Mouse (Mus musculus): ENCODE measurements at regions not wholly inside any gene's neighbourhood (a gene's known extent, or its start where the extent isn't known, plus 50 kb on each side); places are given as distances from the start of the nearest gene placed in this dataset.
A peak's percentile ranks its signal among the peaks of the same experiment; 100 is the strongest.

GRCm38 (mm10) chr2:75220775-75221359, 395.3 kb downstream of the Mtx2 start:
- DNase-seq (ENCODE audit: low spot score in 2 of 2): no peak

DNA sequence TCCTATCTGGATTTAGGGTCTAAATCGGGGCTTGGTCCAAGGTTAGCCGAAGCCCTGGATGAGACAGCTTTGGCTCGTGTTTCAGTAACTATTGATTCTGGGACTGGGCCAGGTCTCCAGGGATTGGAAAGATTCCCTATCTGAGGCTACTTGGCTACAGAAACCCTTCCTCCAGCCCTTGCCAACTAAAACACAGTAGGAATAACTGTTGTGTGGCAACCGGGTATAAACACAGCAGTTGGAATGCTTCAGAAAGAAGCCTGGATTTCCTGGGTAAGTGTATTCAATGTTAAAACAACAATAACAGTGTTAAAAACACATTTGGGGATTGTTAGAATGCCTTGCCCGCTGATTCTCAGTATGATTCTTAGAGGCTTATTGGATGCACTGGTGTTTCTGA, 398.8 kb downstream of the Mtx2 start:
- DNase-seq (ENCODE audit: low spot score in 2 of 2): peak; percentile 93

DNA sequence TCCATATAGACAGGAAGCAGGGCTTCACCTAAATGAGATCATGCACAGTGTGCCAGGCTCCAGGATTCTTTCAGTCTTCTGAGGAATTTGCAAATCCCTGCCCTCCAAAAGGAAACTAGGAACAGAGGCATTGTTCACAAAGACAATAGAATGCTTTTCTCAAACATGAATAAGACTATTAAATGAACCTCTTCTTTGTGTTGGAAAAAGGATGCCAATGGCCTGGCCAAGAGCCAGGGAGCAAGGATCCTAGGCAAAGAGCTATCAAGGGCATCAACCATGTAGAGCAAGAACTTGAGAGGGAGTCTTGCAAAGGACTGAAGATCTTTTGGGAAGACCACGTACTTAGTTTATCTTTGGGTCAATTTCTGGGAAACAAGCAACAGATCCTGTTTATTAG, 415.4 kb downstream of the Mtx2 start:
- no peak for DNase-seq (ENCODE audit: low spot score in 2 of 2)

GRCm38 (mm10) chr2:75244311-75245033, 414.6 kb upstream of the Hnrnpa3 start:
- DNase-seq (ENCODE audit: low spot score in 2 of 2): peak in 1 of 2 experiments; percentile 9

DNA sequence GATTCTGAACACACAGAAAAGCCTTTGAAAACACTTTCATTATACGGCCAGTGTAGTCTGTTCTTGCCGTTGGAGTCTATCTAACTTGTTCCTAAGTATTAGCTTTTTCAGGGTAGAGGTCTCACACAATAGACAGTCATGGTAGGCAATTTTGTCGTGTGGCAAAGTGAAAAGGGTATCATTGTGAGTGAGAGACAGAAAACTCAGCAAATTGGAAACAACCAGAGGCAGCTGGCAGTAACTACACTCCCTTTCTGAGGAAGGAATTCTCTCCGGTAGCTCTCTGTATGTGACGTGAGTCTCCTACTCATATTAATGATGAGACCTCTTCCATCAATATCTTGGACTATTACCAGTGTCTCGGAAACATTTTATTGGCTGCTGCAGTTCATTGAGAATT, 413.8 kb upstream of the Hnrnpa3 start:
- DNase-seq (ENCODE audit: low spot score in 2 of 2): no peak

DNA sequence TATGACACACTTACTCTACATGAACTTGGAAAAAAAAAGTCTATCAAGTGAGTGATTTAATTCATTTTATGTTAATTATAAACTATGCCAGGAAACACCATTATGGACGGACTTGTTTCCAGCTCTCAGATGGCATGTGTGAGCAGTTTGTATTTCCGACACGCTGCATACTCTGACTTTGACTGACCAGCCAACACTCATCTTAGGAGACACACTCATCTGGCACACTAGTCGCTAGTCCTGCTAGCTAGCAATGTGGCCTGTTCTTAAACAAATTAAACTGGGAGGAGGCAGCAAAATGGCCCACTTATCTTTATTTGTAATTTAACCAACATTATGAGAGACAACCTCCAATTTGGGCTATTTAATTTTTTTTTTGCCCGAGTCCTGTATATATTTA, 413.4 kb upstream of the Hnrnpa3 start:
- DNase-seq (ENCODE audit: low spot score in 2 of 2): no peak

DNA sequence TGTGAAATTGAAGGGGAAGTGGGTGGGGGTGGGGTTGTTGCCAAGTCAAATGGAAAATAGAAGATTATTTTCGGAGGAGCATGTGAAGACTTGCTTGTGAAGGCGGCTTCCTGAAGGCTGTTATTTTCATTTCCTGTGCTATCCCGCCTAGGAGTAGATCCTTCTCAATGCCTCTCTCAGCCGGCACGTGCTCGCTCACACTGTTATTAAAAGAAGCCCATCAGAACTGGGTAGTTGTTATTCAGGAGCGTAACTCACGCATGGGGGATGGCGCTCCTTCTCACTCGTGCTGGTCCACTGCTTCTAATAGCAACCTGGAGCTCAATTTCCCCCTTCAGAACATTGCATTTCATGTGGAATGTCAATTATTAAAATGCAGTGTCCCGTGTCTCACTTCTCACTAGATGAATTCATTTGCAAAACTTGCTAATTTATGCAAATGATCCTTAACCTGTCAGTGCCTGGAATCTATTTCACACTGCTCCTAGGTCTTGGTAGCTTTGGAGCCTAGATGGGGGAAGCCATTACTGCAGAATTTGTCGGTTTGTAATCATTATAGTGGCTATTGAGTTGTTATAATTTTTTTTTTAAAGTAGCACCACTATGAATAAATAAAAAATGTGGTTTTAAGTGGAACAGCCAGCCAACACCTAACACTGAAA, 412.8 kb upstream of the Hnrnpa3 start:
- peak; percentile 44 to 49 for DNase-seq (ENCODE audit: low spot score in 2 of 2)

- no peak for DNase-seq (ENCODE audit: low spot score in 2 of 2)
Observed at GRCm38 (mm10) chr2:75248251-75248650, 410.8 kb upstream of the Hnrnpa3 start.

DNA sequence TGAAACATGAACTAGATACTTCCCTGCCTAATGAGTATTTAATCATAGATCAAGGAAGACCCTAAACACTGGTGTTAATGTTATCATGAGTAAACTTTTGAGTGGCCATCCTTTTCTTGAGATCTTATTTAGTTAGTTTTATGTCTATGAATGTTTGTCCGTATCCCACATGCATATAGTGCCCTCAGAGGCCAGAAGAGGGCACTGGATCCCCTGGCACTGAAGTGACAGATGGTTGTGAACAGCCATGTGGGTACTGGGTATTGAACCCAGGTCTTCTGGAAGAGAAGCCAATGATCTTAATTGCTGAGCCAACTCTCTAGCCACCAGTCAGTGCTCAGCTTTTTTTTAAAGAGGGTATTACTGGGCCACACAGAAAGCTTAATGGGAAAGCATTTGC, 408.6 kb upstream of the Hnrnpa3 start:
- DNase-seq (ENCODE audit: low spot score in 2 of 2): no peak

DNA sequence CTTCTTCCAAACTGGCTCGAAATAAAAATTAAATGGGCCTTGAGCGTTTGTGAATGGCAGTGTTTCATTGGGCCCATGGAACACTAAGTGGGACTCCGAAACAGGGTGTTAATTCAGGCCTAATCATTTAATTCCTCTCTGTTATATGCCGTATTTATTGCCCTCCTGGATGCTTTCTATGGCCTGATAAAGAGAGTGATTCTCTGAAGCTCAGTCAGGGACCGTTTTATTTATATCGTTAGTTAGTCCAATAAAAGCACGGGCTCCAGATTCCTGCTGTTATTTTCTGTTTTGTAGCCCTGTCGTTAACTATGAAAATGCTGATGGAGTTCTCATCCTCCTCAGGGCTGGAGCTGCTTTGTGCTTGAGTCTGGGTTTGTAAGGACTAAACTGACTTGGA, 406.2 kb upstream of the Hnrnpa3 start:
- no peak for DNase-seq (ENCODE audit: low spot score in 2 of 2)

DNA sequence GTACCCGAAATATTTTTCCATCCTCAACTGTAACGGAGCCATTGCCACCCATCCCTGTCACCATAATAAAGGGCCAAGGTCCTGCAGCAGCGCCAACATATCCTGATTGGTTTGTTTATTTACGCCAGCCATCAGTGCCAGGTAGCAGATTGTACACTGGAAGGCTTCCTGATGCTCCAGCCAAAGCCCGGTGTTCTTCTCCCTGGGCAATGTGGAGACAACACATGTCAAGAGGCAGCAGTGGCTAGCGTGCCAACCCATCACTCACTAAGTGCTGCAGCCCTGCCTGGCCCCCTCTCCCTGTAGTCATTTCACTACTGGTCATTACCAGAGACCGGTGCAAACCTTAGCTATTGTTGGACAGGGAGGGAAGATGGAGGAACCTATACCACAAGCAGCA, 393.8 kb upstream of the Hnrnpa3 start:
- DNase-seq (ENCODE audit: low spot score in 2 of 2): no peak

DNA sequence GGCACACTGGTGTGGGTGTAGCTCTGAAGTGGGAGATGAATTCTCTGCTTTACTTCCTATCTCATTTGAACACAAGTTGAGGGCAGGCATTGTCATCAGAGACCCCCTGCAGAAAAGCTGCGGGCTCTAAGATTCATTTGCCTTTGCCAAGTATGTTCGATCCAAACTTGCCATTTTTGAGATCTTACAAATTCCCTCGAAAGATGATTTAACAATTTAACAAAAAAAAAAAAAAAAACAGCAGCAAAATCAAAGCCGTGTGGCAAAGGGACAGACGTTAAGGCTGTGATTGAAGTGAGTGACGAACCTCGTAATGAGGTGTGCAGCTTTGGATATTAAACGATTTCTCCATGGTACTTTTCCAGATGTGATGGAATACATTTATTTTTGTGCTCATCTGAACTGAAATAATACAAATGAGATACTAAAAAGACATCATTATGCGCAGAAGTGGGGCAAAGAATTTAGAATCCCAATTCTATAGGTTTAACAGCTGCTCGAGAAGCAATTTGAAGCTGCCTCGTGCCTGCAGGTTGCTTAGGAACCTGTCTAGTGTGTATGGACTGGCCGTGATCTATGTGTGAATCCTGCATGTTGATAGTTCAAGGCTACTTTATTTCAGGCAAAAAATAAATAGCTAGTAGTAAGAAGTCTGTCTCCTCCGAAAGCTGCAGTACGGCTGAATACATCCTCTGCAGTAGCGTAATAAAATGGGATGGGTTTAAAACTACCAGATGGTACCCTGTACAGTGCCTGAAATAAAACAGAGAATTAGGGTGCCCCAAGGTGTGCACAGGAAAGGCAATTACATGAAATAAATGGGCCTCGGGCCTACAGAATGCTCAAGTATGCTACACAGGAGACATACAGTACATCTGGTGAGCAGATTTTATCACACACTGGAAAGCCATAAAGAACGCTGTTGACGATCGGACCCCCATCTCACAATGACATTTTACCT, 393.0 kb upstream of the Hnrnpa3 start:
- DNase-seq (ENCODE audit: low spot score in 2 of 2): no peak

DNA sequence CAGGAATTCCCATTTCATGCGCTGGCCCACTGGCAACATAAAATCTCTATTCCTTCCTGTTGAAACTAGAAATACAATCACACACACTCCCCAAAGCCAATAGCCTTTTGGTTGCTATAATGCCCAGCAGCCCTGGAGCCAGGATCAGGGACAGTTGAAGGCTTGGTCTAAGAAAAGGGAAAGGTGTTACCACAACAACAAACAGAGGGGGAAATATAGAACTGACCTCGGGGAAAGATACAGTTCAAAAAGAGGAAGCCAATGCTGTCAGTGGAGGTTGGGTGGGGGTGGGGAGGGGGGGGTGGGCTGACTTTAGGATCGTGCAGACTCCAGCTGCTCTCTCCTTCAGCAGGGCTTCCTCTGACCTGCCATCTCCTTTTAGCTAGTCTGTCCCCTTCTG, 391.1 kb upstream of the Hnrnpa3 start:
- no peak for DNase-seq (ENCODE audit: low spot score in 2 of 2)

DNA sequence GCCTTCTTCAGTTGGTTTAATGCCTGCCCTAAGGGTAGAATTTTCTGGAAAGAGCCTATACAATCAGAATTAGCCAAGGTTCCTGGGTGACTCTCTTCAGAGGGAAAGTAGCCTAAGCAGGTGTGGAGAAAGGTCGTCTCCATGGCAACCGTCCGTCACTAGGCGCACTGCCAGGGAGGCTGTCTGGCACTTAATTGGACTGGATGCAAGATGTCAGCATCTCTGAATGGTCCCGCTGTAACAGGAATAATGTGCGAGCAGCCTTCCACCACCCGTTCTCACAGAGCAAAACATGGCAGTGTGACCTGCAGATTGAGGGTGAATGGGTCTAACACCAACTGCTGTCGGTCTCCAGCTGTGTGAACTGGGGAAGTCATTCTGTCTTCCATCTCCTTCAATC, 389.6 kb upstream of the Hnrnpa3 start:
- DNase-seq (ENCODE audit: low spot score in 2 of 2): no peak

GRCm38 (mm10) chr2:75270115-75270514, 388.9 kb upstream of the Hnrnpa3 start:
- no peak for DNase-seq (ENCODE audit: low spot score in 2 of 2)

GRCm38 (mm10) chr2:75287900-75288299, 371.2 kb upstream of the Hnrnpa3 start:
- no peak for DNase-seq (ENCODE audit: low spot score in 2 of 2)

DNA sequence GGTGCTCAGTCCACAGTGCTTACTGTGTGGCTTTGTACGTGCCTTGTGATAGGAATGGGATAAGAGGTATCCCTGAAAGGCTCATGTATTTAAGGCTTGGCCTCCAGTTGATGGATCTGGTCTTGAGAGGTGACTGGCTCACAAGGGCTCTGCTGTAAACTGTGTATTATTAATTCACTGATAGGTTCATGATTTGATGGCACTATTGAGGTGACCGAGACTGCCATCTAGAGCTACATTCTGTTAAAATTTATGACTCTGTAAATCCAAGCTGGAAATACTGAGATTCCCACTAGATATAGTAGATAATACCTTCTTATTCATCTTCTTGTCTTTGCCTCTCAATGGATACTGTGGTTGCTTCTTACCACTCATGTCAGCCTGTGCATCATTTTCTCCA, 367.4 kb upstream of the Hnrnpa3 start:
- DNase-seq (ENCODE audit: low spot score in 2 of 2): no peak

GRCm38 (mm10) chr2:75306821-75307220, 352.2 kb upstream of the Hnrnpa3 start:
- DNase-seq (ENCODE audit: low spot score in 2 of 2): no peak

DNA sequence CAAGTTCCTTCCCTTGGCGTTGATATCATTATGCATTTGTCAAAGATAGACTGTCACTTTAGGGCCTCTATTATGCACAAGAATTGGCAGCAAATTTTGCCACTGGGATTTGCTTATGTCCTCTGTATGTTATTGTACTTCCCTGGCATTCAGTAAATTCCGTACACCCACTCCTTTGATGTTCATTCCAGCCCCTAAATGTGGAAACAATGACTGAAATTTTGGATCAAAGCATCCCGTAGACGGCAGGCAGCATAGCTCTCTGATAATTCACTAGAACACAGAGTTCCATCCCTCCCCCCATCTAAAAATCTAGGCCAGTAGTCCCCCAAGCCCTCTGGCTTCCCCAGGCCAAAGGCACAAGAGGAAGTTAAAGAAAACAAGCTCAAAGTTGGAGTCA, 347.9 kb upstream of the Hnrnpa3 start:
- peak; percentile 3 to 40 for DNase-seq (ENCODE audit: low spot score in 2 of 2)

- peak in 1 of 2 experiments; percentile 29 for DNase-seq (ENCODE audit: low spot score in 2 of 2)
Observed at GRCm38 (mm10) chr2:75312246-75312645, 346.8 kb upstream of the Hnrnpa3 start.

- no peak for DNase-seq (ENCODE audit: low spot score in 2 of 2)
Observed at GRCm38 (mm10) chr2:75315341-75315740, 343.7 kb upstream of the Hnrnpa3 start.

- DNase-seq (ENCODE audit: low spot score in 2 of 2): no peak
Observed at GRCm38 (mm10) chr2:75318190-75318589, 340.9 kb upstream of the Hnrnpa3 start.

All from heart, adult 9 months (tissue).